Mouse (Mus musculus) induced T-regulatory cell, adult 2 months (primary cell): ENCODE results near the gene Gm42906.

Experiments
- DNase-seq: peaks from one replicate; pipeline ENCODE4 v3.0.0-alpha.2; 2012; ENCODE audit warnings: low read depth

The Gm42906 gene

DNA sequence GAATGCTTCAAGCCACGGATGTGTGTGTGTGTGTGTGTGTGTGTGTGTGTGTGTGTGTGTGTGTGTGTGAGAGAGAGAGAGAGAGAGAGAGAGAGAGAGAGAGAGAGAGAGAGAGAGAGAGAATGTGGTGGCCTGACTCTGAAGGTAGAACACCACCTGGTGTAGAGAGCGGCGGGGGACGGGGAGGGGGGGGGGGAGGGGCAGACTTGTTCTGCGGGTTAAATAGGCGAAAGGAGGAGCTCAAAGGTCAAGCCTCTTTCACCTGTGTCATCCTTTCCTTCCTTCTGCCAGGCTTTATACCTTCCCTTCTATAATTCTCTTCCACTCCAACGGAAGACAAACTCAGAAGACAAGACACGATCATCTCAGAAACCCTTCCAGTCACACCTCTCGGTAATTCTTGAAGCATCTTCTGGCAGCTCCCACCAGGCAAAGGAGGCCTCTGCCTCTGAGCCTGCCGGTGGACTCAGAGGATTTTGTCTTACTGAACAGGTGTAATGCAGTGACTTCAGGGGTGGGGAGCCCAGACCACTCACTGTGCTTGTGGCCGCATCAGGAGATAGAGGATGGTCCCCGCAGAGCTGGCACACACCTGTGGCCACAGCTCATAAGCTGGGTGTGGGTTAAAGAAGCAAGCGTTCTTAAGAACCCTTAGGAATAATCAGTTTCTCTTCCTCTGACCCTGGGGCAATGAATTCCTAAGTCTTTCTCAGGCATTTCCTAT lies 195.2 kb downstream of the Gm42906 start:
- no peak for DNase-seq

DNA sequence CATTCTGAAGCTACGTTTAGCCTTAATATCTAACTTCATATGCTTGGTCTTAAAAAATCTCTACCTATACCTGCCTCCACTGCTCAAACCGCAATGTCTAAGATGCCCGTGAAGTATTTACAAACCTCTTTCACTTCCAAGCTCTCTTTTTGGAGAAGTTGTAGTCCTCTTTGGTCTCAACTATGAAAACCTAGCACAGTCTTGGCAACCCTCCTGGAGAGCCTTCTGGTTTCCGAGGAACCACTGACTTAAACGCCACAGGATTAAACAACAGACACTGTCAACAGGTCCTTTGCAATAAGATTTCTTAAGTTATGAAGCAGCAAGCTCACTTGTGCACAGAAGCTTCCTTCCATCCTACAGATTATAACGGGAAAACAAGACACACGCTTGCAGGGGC lies 196.1 kb downstream of the Gm42906 start:
- DNase-seq = no peak

DNA sequence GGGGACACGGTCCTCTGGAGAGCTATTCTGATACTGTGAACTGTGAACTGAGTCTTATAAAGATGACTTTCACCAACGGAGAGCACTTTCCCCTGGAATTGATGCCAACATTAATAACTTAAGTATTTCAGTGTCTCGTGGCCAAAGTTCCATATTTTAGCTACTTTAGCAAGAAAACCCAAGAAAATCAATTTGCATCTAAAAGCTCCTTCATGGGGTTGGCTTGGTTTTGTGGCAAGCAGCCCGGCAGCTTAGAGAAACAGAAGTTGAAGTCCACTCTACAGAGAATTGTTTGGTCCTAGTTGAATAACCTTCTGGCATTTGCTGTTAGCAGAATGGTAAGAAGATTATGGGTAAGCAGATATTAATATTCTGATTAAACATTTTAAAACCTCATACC lies 196.6 kb downstream of the Gm42906 start:
- DNase-seq = no peak

DNA sequence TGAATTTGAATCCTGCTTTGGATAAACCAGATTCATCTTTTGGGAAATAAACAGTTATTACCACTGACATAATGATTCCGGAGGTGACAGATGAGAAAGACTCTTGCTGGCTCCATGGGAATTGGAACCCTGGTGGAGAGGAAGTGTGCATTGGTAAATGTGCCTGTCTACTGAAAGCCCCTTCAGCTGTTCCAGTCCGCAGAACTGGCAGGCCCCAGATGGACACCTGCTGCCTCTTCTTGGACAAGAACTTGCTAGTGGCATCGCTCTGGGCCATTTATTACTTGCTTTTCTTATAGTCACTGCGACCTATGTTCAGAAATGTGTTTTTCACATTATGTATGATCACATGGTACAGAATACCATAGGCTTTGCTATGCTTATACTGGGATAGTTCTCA lies 197.5 kb downstream of the Gm42906 start:
- no peak for DNase-seq

DNA sequence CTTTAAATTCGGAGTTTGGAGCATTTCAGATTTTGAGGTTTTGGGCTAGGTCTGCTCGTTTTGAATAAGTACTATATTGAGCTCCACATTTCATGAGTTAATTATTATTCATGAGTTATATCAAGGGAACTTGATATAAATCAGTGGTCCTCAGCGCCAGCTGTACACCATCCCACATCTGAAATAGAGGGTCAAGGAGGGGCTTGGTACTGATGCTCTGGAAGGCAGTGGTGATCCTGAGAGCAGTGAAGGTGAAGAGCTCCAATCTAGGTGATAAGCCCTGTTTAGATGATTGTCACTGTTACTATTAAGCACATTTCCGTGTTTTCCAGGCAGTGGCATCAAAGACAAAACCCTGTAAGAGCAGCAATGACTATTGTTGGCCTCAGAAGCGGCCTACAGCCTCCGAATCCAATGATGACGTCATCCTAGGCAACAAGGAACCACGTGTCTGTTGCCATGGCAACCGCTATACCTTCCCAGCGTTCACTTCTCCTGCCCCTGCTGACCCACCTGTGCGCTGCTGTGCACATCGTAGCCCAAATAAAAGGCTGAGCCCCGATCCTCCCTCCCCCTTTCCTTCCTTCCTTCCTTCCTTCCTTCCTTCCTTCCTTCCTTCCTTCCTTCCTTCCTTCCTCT lies 199.5 kb downstream of the Gm42906 start:
- DNase-seq = no peak

DNA sequence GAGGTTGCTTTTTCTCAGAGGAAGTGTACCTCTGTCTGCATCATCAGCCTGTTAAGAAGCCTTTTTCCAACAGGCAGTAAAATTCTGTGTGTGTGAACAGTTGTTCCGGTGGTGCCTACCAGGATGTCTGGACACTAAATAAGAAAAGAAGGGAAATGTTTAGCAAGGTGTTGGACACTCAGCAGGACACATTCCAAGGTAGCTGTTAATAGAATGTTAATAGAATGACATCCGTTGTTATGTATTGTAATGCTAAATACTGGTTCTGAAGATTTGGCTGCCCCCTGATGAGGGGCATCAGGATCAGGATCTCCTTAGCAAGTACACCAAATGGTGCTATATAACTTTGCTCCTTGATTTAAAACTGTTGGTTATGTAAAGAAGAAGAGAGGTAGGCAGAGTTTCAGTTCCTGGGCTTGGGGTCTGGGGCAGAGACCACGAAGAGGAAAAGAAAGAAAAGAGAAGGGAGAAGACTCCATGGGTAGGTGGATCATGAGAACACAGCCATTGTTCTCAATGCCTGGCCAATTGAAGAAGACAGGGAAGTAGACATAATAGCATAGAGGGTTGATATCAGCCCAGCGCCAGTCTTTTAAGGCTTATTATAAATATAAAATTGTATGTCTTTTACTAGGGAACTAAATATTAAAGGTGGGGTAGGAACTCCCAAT lies 204.1 kb downstream of the Gm42906 start:
- DNase-seq = no peak

DNA sequence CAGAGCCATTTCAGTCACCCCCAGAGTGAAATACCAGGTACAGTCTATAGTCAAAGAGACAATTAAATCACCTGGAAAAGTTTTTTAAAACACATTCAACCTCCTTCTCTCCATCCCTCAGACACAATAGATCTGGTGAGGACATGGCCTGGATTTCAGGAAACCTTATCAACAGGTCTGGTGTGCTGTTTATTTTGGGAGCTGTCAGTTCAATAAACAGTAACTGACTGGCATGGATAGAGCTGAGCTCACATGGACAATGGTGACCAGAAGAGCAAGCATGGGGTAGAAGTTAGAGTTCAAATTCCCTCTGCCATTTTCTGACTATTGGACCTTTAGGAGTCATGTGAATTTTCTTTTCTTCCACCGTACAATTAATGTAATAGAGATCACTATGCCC lies 205.2 kb downstream of the Gm42906 start:
- no peak for DNase-seq

DNA sequence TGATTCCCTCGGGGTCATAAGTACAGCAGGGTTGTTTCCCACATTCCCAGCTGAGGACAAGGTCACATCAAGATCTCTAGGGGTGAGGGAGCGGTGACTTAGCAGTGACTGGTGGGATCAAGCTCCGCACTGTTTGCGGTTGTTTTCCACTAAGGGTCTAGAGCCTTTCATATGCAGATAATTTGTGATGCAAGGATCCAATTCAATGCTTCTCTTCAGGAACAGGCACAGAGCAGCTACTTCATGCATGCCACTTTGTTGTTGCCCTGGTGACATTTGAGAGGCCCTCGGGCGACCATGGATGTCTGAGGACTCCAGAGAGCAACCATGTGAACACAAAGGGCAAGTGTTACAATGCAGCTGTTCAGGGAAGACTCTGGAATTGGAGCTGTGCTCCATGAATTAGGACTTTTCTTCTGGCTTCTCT lies 209.3 kb downstream of the Gm42906 start:
- DNase-seq = no peak

DNA sequence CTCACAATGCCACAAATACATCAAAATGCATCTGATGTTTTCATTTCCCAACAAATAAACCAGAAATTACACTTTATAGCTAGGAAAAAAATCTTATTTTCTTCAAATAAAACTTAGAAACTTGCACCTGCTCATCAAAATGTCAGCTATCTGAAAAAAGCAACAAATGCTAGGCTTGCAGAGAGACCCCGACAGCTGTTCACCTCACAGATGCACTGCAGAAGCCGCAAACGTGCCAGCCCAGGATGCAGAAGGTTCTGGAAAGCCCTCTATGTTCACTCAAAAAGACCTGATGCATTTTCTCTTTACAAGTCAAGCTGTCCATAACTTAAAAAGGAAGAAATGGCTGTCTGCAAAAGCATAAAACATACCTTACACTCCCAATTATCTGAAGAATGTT lies 214.9 kb downstream of the Gm42906 start:
- DNase-seq = no peak

DNA sequence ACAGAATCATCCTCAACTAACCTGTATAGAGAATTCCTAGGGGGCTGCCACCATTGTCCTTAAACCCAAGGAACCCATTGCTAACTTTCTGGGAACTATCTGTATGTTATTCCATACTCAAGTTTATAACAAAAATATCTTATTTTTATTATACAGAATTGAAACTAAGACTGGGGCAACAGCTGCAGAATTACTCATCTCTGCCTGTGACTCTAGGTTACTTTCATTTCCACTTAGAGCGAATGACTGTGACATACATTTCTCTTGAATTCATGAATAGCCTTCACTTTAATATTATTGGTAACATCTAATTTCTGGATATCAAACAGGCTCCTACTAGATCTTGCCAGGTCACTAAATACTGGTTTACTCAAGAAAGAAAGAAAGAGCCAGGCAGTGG lies 217.1 kb downstream of the Gm42906 start:
- DNase-seq = no peak

DNA sequence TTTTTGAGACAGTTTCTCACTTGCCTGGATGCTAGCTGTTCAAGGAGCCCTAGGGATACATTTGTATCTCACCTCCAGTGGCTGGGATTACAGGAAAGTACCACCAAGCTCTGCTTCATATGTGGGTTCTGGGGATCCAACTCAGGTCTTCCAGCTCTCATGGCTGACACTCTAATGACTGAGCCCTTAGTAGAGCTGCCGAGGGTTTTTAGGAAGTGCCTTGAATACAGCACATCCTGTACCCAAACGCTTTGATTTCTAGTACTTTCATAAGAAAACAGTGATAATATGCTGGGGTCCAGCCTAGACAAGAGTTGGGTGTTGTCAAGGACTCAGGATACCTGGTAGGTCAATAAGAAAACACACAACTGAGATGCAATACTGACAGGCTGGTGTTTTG lies 217.9 kb downstream of the Gm42906 start:
- DNase-seq = no peak

DNA sequence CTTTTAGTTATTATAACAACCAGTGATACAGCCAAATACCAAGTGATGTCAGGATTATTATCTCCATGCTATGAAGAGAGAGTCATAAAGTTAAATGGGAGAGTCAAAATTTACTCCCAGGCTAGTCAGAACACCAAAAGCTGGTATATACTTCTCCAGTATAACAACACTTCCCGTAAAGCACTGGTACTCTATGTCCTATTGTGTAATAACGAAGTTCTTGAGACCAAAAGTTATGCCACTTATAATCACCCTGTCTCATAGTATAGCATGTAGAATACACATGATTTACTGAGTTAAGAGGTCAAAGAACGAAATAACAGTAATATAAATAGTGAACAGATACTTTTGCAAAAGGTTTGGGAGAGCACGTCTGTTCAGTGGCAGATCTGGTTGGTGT lies 222.9 kb downstream of the Gm42906 start:
- DNase-seq = no peak

DNA sequence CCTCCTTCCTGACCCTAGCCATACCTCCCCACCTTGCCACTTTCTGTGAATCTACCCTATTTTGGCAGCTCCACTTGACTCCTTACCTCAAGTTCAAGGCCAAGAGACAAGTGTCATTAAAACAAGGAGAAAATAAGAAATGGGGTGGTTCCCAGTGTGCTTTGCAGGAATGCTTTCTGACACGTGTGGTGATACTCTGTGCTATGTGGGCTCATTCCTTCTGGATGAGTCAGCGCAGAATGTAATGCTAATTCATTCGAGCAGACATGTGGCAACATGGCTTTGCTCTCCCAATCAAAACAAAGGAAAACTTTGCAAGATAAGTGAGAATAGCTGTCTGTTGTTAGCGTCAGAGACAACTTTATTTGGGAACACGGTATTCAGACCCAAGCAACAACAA lies 225.0 kb downstream of the Gm42906 start:
- DNase-seq = no peak

DNA sequence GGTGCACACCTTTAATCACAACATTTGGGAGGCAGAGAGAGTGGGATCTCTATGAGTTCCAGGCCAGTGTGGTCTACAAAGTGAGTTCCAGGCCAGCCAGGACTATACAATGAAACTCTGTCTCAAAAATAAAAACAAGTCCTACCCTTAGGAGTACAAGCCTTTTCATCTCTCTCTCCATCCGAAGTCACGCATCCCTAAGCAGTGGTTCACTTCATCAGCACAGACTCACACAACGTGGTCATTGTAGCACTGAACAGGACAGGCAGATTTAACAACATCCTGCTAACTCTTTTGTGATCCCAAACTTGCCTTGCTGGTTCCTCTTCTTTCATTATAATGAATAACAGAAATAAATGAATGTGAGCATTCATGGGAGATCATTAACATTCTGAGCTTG lies 226.7 kb downstream of the Gm42906 start:
- no peak for DNase-seq

DNA sequence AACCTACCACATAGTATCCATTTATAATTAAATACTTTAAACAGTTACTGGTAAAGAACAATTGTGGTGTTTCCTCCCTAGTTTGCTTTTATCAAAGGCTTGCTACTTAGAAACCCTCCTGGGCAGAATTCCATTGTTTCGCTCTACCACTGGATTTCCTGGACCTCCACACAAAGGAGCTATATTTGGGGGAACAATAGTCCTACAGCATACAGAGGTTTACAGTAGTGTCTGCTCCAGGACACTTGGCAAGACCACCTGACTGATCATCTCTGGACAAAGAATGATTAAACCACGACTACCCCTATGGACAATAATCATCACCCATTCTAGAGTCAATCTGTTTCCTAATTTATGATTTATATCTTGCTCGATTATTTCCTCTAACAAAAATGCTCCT lies 228.7 kb downstream of the Gm42906 start:
- DNase-seq = no peak

DNA sequence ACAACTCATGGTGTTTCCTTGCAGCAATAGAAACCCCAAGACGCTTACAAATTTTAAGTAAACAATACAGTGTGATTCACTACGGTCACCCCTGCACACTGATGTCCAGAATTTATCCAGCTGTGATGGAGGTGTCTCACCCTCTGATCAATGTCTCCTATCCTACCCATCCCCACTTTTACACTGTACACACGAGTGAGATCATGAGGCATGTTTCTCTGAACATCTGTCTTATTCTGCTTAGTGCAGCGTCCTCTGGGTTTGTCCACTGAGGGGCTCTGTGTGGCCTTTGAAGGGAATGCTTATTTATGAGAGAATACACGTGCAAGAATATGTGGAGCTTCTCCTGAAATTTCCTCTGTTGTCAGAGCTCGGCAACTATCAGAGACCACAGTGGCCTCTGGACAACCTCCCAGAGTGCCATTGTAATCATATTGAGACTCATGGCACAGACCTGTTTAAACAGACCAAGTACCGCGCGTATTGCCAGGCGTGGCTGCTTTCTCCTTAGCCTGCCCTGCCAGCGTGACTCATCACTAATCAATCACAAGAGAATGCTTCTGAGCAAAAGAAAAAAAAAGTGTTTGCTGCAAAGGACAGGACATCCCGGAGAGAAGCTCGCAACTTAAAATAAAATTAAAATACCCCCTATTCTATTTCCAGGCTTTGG lies 231.2 kb downstream of the Gm42906 start:
- no peak for DNase-seq

DNA sequence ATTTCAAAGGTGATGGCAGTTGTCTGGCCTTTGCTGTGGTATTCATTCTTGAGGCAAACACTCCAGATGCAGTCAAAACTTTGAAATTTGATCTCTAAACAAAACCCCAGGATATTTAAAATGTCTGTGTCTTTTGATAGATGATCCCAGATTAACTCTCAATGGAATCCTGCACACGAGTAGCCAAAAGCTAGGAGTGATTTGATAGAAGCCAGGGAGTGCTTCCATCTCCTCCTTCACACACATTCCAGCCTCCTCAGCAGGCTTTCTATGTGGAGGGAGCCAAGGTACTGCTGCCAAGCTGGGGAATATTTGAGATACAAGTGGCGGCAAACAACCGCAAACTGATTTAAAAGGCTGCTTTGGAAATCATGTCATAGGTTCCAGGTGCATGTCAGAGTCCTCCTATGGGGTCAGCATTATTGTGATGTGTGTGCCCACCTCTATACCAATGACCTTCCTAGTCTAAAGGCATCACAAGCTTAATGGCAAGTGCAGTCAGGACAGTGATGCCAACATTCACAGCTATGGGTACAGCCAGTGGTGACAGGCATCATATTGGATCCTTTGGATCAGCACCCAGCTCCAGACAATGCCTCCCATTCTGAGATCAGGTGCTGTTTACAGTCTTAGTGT lies 234.0 kb downstream of the Gm42906 start:
- no peak for DNase-seq

DNA sequence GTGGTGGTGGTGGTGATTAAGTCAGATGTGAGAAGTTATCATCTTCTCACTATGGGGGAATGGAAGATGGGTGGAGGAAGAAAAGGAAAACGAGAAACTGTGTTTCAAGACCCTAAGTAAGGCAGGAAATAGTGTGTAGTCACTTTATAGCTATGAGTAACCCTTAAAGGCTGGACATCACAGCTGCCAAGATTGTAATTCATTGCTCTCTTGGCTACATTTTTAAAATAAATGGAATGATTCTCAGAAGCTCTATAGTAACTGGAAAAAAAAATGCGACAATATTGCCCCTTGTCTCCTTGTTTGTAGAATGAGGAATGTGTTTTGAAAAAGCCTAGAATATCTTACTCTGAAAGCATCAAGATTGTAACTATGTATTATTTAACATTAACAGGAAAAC lies 235.7 kb downstream of the Gm42906 start:
- DNase-seq = no peak

DNA sequence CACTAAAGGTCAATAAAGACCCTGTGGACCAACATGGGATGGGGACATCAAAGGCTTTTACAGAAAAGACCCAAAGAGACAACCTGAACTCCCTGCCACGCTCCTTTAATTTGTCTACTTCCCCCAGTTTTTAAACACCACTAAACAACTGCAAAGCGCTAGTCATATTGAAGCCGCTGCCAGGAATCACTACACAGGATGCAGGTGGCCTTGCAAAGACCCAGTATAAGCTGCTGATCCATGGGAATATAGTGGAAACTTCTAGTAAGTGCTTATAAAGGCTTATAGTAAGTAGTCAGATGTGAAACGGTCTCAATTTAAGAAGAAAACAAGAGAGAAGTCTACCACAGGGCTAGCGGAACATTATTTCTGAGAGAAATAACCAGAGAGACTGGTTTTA lies 237.2 kb downstream of the Gm42906 start:
- DNase-seq = no peak

DNA sequence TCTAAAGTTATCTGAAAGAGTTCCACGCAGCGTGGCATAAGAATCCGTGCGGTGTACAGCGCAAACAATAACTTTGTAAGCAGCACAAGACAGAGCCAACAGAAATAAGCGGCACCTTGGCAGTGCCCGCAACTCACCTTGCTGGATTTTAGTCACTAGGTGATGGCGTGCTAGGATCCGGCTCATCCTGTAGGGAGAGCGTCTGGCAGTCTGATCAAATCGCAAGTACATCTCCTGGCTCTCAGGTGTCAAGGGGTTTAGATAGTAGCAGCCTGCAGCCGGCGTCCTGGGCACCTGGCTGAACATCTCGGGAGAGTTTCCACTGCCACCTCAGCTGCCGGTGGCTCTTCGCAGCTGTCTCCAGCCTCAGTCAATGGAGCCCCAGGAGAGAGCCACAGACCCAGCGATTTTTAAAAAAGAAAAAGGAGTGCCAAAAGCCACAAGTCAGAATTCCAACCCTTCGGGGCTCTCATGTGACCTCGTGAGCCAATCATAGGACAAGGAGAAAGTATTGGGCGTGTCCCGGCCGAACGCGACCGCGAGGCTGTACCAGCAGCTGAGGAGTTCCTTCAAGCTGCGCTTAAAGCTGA lies 238.1 kb downstream of the Gm42906 start:
- peak; percentile 10 for DNase-seq

DNA sequence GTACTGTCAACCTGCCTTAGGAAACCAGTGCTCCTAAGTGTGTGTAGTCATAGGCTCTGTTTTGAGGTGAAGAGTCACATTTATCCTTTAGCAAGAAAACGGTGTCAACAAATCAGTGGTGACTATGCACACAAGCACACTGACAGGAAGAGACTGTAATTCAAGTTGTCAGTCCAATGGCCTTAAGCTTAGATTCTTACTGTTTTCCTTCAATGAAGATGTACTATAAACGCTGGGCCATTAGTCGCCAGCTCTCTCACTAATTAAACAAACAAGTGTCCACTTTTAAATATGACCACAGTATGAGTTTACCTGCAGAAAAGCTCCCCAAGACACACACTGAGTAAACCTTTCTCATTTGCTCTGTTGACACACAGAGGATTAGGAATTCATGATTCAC lies 238.6 kb downstream of the Gm42906 start:
- DNase-seq = no peak

DNA sequence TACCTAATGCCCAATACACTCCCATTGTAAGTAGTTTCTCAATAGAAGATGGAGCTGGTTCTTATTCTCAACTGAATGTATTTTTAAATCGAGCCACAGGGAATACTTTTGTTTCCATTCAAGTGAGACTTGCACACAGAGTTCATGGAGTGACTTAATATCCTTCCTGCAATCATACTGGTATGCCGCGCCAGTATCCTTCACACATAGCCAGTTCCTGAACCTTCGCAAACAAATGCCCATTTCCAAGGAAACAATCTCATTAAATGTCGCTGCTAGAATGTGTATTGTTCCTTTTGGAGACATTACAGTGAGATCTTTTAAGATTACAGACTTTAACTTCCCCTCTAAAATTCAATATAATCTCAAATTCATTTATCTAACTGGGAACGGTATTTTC lies 239.3 kb downstream of the Gm42906 start:
- DNase-seq = no peak
